Mouse (Mus musculus): Measurements from ENCODE around the gene Arhgef12.

DNA sequence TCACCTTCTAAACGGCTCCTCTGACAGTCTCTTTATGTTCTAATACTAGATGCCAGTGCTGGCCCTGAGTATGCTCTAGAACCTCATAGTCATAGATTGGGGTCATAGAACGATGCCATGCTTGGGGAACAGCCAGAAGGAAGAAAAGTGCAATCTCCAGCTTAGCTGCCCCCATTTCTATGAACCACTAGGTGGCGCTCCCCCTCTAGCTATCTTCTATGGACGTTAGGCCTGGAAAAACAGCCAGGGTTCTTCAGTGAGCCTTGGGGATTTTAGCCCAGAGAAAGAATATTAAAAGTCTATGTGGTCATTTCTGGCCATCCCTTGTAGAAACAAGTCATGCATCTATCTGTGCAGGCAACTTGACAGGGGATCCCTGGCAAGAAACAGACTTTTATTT lies 34.8 kb upstream of the Arhgef12 start:
- TF ChIP-seq HCFC1 (IDR thresholded peaks at IDR 0.05; ENCODE audit: borderline replicate concordance, insufficient read depth, low read length) (no peak), ZNF384 (IDR thresholded peaks at IDR 0.05; ENCODE audit: low read depth, low read length) (no peak), CHD2 (IDR thresholded peaks at IDR 0.05; ENCODE audit: low read depth, low read length) (no peak), ZC3H11A (IDR thresholded peaks at IDR 0.05; ENCODE audit: borderline replicate concordance, low read depth, low read length) (peak; percentile 86; the same call in 1 of the 2 replicates)

Measured in ES-E14 (cell line).